Mouse (Mus musculus) adrenal gland, postnatal 36 days (tissue): ENCODE measurements at regions not wholly inside any gene's neighbourhood (a gene's known extent, or its start where the extent isn't known, plus 50 kb on each side); places are given as distances from the start of the nearest gene placed in this dataset.

Experiments used
- DNase-seq, 2 experiments: peaks; one replicate each; pipeline ENCODE4 v3.0.0; 2021; ENCODE audit warnings: mixed read lengths in 1 of 2

GRCm38 (mm10) chr8:10825192-10825926, 182.9 kb downstream of the Irs2 start:
- DNase-seq, result no peak

DNA sequence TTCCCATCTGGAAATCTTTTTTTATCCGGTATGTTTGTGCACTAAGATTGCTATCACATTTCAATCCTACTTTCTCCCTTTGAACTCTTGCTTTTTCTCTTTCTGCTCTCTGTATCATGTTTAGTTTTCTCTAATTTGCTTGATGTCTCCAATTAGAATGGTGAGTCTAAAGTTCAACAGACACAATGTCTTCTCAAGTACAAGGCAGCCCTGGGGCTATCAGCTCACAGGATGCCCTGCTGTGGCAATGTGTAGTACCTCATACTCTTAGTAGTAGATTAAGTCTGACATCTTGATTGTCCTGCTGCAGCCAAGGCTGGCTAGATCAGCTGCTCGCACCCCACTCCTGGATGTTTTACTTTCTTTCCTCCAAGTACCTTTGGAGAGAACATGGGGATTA, 186.4 kb downstream of the Irs2 start:
- DNase-seq, result no peak

- DNase-seq, result no peak
Observed at GRCm38 (mm10) chr8:10814499-10814898, 193.8 kb downstream of the Irs2 start.

DNA sequence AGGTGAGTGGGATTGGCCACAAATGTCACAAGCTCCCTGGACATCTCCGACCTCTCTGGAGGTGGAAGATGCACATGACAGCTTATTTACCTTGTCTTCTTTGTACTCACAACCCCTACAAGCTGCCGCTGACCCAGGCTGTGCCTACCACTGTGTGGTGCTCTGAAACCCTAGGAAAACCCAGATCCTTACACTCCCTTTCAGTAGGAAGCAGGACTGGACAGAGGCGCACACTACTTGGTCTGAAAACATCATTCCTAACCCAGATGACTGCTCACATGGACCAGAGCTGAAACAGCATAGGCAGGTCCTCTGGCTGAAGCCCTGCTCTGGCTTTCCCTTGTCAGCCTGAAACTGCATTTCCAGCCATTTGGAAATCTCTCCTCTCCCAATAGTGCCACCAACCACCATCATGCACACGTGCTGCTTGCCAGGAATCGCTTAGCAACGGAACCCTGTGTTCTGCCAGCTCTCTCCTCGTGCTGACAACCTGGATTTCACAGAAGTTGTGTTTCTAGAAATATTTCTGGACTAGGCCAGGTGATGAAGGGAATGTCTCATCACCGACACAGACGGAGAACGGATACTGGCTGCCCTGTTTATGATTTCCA, 196.1 kb downstream of the Irs2 start:
- DNase-seq, result no peak

GRCm38 (mm10) chr8:10807040-10807439, 201.2 kb downstream of the Irs2 start:
- DNase-seq, result no peak

DNA sequence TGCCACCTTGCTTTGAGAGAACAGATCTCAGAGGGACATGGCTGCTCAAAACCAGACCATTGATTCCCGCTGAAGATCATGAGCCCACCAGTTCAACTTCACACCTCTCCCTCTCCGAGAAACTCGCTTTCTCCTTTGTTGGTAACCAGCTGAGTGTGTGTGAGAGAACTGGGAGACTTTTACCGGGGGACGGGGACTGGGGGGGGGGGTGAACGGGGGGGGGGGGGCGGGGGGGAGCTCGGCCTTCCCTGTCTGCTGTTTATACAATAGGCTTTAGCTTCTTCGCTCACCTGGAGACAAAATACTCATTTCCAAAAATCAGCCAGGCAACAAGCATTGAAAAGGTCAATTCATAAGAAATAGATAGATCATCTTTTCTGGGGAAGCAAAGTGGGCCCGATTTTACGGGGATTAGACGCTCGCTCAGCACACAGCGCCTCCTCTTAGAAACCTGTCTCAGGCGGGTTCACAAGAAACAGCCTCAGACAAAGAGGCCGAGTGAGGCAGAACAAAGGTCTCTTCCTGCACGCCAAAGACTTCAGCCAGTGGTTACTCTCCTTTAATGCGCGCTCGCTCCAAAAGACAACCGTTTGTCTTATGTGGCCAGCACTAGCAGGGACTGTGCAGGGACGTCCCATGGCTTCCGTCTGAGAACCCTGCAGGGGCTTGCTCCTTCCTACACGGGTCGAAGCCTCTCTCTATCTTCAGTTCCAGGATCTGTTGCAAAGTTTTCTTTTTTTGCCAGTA, 202.7 kb downstream of the Irs2 start:
- no peak for DNase-seq

- no peak for DNase-seq
Observed at GRCm38 (mm10) chr8:10804974-10805373, 203.3 kb downstream of the Irs2 start.

- DNase-seq, result peak in 1 of 2 experiments; percentile 23
Observed at GRCm38 (mm10) chr8:10802003-10802402, 206.3 kb downstream of the Irs2 start.

- peak in 1 of 2 experiments; percentile 22 for DNase-seq
Observed at GRCm38 (mm10) chr8:10801580-10801979, 206.7 kb downstream of the Irs2 start.

DNA sequence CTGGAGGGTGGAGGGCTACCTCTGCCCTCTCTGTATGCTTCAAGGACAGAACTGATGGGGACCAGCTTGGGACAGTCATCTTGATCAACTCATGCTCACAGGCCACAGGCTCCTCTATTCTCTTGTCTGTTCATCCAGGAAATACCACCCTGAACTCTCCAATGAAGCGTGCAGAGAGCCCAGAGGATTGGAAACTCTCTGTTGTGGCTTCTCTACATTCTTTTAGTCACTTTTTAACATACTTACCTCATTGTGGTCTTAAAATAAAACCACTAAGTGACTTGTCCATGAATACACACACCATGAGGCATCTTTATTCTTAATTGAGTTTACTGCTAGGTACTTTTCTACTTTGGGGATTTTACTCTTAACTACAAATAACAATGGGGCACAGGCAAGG, 209.8 kb downstream of the Irs2 start:
- DNase-seq, result no peak

- DNase-seq, result peak in 1 of 2 experiments; percentile 12
Observed at GRCm38 (mm10) chr8:10794367-10795189, 213.7 kb downstream of the Irs2 start.

DNA sequence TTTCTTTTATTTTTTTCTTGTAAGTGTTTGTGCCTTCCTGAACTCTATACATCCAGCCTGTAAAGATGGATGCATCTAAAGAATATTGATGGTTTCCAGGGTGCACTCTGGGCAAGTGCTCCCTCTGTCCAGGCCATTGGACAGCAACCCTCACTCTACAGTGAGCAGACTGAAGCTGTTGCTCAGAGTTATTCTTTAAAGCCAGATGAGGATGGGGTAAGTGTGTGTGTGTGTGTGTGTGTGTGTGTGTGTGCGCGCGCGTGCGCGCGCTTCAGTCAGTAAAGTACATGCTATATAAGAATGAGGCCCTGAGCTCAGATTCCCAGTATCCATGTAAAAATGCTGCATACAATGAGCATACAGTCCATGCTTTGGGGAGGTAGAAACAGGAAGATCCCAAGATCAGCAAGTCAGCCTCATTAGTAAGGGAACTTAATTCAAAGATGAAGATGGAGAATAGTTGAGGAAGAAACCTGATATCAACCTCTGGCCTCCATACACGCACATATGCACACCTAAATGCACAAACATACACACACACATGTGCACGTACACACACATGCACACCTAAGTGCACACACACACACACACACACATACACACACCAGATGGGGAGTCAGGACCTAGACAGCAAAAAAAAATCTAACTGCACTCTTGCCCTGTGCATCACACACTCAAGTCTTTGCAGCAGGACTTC, 214.4 kb downstream of the Irs2 start:
- DNase-seq, result no peak

GRCm38 (mm10) chr8:10788496-10789200, 219.6 kb downstream of the Irs2 start:
- DNase-seq, result no peak

GRCm38 (mm10) chr8:10785801-10786200, 222.5 kb downstream of the Irs2 start:
- peak in 1 of 2 experiments; percentile 12 for DNase-seq

DNA sequence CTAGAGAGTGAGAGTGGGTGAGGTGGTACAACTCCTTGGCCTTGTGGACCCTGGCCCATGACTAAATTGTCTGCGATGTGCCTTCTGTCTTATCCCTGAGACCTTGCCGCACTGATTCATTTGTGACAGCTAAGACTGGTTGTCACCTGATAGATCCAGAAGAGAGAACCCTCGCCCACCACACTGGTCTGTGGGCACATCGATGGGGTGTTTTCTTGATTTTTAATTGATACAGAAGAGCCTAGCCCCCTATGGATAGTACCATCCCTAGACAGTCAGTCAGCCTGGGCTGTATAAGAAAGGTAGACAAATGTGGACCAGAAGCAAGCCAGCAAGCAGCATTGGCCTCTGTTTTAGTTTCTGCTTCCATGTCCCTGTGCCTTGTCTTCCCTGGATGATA, 222.9 kb downstream of the Irs2 start:
- DNase-seq, result no peak

- DNase-seq, result no peak
Observed at GRCm38 (mm10) chr8:10784481-10784880, 223.8 kb downstream of the Irs2 start.

DNA sequence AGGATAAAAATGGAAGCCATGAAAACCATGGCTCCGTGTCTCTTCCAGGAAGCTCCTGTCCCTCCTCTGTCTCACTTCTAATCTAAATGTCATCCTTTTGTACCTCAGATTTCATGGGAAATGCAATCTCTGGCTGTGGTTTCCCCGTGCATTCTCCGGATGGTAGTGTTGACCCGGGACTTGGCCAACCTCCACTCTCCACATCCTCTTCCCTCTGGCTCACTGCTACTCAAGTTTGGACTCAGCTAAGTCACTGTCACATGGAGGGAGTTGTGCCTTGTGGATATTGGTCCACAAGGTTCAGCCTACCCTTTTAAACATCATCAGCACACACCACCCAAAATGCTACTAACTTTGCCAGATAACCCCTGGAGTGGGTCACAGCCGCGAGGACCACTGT, 226.4 kb downstream of the Irs2 start:
- no peak for DNase-seq

- DNase-seq, result no peak
Observed at GRCm38 (mm10) chr8:10779636-10780035, 228.6 kb downstream of the Irs2 start.

DNA sequence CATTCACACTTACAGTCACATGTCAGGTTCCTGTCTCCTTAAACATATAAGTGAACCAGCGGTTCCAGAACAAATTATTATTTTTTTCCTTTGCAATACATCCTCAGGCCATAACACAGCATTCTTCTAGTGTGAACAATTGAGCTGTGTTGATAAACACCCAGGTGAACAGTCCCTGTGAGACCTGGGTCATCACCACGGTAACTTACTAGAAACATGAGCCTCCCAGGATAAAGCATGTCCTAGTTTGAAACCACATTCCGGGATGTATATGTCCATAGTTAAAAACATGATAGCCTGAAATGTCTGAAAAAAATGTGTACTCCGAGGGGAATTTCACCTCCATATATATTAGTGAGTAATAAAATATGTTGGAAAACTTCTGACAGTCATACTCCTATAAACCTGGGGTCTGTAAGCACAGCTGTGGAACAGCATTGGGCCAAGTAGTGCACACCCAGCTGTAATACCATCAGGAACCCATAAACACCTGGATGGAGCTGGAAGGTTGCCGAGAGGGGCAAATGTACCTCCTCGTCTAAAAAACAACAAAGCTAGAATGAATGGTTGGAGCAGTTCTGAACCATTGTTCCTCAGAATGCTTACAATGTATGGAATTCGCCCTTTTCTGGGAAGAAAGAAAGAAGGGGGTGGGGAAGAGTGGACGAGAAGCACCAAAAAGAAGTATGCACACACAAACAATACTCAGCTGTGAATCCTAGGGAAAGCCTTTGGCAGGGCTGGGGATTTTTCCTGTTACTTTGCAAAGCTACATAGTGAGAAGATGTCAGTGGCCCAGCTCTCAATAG, 232.9 kb downstream of the Irs2 start:
- DNase-seq, result no peak

DNA sequence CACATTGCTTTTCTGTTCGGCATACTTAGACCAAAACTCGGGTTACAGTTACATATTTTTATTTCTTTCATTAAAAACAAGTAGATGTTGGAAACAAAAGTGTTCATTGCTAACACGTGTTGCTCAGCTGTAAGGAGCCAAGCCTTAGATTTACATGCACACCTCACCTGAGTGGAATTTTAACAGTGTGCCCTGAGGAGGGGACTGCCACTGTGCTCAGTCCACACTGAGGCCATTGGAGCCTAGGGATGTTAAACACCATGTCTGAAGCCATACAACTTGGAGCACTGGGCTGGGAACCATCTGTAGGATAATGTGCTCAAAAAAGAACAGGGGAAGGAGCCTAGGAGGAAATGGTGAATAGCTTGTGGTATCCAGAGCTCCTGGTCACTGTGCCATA, 233.5 kb downstream of the Irs2 start:
- DNase-seq, result no peak
